Mouse (Mus musculus) lung, postnatal 0 days (tissue): ENCODE results near the gene Adgrl3. TPM values are rescaled to one million over a fixed set of nuclear protein-coding genes. Genes with fewer than 3 reads are reported as not detected.

Experiments
- ATAC-seq: fragments of 200-750 bp; cut with Nextera tagmentation; 2 replicates; pipeline ENCODE4 v1.8.0; 2017; ENCODE audit warnings: moderate library complexity
- DNase-seq: peaks from one replicate; pipeline ENCODE4 v3.0.0-alpha.2; 2016; ENCODE audit warnings: low spot score
- H3K27ac ChIP-seq: fragments of 300-500 bp; sonication (generic); 2 replicates; pipeline ENCODE4 v1.5.1; 2014; ENCODE audit warnings: antibody characterized with exemption, mild to moderate bottlenecking, low read length, mixed read lengths
- H3K27me3 ChIP-seq: fragments of 300-500 bp; sonication (generic); replicated peaks from 2 replicates; pipeline ENCODE4 v1.6.1; 2014; ENCODE audit warnings: low read length, mixed read lengths; ENCODE audit not compliant: insufficient read depth
- H3K36me3 ChIP-seq: fragments of 300-500 bp; sonication (generic); 2 replicates; pipeline ENCODE4 v1.6.1; 2014; ENCODE audit warnings: low read length, mixed read lengths; ENCODE audit not compliant: insufficient read depth
- H3K4me1 ChIP-seq: fragments of 300-500 bp; sonication (generic); 2 replicates; pipeline ENCODE4 v1.6.1; 2014; ENCODE audit warnings: antibody characterized with exemption, low read depth, low read length, mixed read lengths; ENCODE audit not compliant: insufficient read depth
- H3K4me2 ChIP-seq: fragments of 300-500 bp; sonication (generic); replicated peaks from 2 replicates; pipeline ENCODE4 v1.6.1; 2014; ENCODE audit warnings: low read depth, mild to moderate bottlenecking, low read length, moderate library complexity, mixed read lengths
- H3K4me3 ChIP-seq: fragments of 300-500 bp; sonication (generic); 2 replicates; pipeline ENCODE4 v1.5.1; 2014; ENCODE audit warnings: low read depth, low read length
- H3K9ac ChIP-seq: fragments of 300-500 bp; sonication (generic); replicated peaks from 2 replicates; pipeline ENCODE4 v1.6.1; 2014; ENCODE audit warnings: low read depth, mild to moderate bottlenecking
- H3K9me3 ChIP-seq: fragments of 300-500 bp; sonication (generic); 2 replicates; pipeline ENCODE4 v1.6.1; 2016; ENCODE audit warnings: low read length, mixed read lengths
- CTCF ChIP-seq: IDR thresholded peaks from 2 replicates; pipeline ENCODE4 v1.5.1; 2016; ENCODE audit warnings: antibody characterized with exemption, mild to moderate bottlenecking
- EP300 ChIP-seq: IDR thresholded peaks from 2 replicates; pipeline ENCODE4 v1.6.1; 2016; ENCODE audit warnings: antibody characterized with exemption, mild to moderate bottlenecking, control low read depth
- WGBS: fragments of 180-500 bp; shearing (Covaris S2); extraction: QIAGEN DNeasy Blood & Tissue Kit; methylation state at CpG from one replicate; pipeline ENCODE4 v1.1.7; 2014; 5-methylcytosine and 5-hydroxymethylcytosine counted together
- polyA plus RNA-seq: library from polyadenylated mRNA; unstranded; fragments of >200 nt; fragmentation: Nextera tagmentation; extraction: Ambion mirVana; gene quantifications from 2 replicates; pipeline ENCODE4 v1.2.1, GENCODE M21; 2015

Adgrl3 gene
- polyA plus RNA-seq, 1 experiment from 2014 or later, result 13.5 TPM

DNA sequence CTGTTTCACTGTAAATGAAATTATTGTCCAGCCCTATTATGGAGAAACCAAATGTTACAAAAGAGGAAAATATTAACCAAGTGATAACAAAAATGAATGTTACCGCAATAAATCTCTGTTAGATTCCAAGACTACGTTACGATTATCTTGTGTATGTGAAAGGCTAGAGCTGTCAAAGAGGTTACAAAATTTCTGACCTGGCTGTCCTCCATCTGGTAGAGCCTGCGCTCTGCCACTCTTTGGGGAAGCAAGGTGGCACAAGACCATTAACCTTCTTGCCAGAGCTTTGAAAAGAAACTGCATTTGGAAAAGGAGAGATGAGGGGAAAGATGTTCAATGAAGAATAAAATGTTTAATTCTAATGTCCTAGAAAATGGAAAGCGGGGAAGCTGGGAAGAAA, 562.9 kb downstream of the Adgrl3 start:
- Histone ChIP-seq H3K9ac (no peak overlapping the region), H3K9me3 (no peaks in the 10 kb centered on the region), H3K27me3 (no peaks in the 10 kb centered on the region), H3K27ac (no peak overlapping the region), H3K36me3 (no peaks in the 10 kb centered on the region), H3K4me1 (no peaks in the 10 kb centered on the region), H3K4me2 (no peak overlapping the region), H3K4me3 (no peak overlapping the region)
- ATAC-seq (no peak), DNase-seq (peak; percentile 30)
- TF ChIP-seq EP300 (no peak), CTCF (no peak)
- 79% methylated on average over 5 of the region's 5 CpGs for WGBS

DNA sequence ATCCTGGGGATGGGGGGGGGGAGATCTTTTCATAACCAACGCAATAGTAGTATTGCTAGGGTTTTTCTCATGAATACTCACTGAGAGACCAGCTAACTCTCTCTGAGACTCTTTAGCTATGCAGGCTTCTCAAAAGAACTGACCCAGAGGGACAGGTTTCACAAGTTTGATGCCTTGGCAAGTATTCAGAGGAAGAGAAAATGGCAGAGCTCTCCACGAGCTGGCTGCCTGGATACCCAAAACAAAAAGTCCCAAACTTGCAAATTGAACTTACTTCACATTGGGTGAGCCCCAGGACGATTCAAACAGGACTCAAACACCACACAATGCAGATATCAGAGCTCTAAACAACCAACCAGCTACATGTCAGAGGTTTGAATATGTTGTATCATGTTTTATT, 563.5 kb downstream of the Adgrl3 start:
- no peak overlapping the region for H3K9ac ChIP-seq
- ATAC-seq (no peak), DNase-seq (no peak)
- H3K4me1 ChIP-seq, result no peaks in the 10 kb centered on the region
- H3K4me2 ChIP-seq, result no peak overlapping the region
- no peaks in the 10 kb centered on the region for H3K36me3 ChIP-seq
- no peak overlapping the region for H3K27ac ChIP-seq
- no peaks in the 10 kb centered on the region for H3K9me3 ChIP-seq
- WGBS, result 33% methylated on average over 3 of the region's 3 CpGs
- H3K27me3 ChIP-seq, result no peaks in the 10 kb centered on the region
- TF ChIP-seq CTCF, result no peak
- TF ChIP-seq EP300, result no peak
- H3K4me3 ChIP-seq, result no peak overlapping the region

GRCm38 (mm10) chr5:81584945-81585344, 565.0 kb downstream of the Adgrl3 start:
- Histone ChIP-seq H3K36me3 (no peaks in the 10 kb centered on the region), H3K4me3 (no peak overlapping the region), H3K9me3 (no peaks in the 10 kb centered on the region), H3K4me1 (no peaks in the 10 kb centered on the region), H3K27ac (no peak overlapping the region), H3K9ac (no peak overlapping the region), H3K4me2 (no peak overlapping the region), H3K27me3 (no peaks in the 10 kb centered on the region)
- 70% methylated on average over 3 of the region's 3 CpGs for WGBS
- no peak for TF ChIP-seq CTCF
- TF ChIP-seq EP300, result no peak
- DNase-seq, result no peak
- ATAC-seq, result no peak

DNA sequence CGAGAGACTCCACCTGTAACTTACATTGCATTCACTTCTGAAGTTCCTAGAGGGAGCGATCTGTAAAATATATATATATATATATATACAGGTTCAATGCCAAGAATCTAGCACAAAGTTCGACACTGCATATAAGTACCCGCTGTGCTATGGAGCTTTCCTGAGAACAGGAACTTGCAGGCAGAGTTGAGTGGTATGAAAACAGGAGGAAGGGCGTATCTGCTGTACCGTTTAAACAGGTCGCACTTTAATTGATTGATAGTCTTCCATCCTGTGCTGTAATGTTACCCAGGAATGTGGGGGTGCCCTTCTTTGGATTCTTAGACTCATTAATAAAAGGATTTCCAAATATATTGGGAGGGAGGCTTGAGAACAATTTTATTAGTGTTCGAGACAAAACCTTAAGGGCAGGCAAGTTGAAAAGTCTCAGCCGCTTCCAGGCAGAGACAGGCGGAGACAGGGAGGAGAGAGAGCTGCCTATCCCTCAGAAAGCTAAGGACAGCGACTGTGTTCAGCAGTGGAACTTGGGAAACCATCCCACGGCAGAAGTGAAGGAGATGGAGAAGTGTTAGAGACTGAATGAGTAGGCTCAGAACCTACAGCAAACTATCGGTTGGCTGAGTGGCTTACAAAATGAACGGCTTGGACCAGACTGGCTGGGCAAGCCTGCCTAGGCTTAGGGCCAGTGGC, 570.2 kb downstream of the Adgrl3 start:
- ATAC-seq, result no peak
- 47% methylated on average over 14 of the region's 14 CpGs for WGBS

DNA sequence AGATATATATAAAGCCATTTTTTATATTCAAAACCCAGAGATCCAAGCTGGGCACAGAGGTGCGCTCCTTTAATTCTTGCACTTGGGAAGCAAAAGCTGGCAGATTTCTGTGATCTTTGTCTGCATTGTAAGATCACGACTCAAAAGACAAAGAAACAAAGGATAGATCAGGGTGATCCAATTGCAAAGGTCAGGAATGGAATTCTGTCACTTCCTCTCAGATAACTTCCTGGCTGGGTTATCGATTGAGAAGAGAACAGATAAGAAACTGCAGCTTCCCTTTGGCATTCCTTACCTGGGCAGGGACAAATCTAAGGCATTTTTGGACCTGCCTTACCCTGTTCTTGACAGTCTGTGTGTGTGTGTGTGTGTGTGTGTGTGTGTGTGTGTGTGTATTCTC, 571.5 kb downstream of the Adgrl3 start:
- TF ChIP-seq CTCF, result no peak
- TF ChIP-seq EP300, result no peak
- 42% methylated on average over 3 of the region's 3 CpGs for WGBS
- DNase-seq (no peak), ATAC-seq (no peak)
- Histone ChIP-seq H3K4me3 (no peak overlapping the region), H3K9ac (no peak overlapping the region), H3K9me3 (no peaks in the 10 kb centered on the region), H3K36me3 (no peaks in the 10 kb centered on the region), H3K4me2 (no peak overlapping the region), H3K27me3 (no peaks in the 10 kb centered on the region), H3K27ac (no peak overlapping the region), H3K4me1 (no peaks in the 10 kb centered on the region)

More for the DNA sequence above, 570.2 kb downstream of the Adgrl3 start:
- Histone ChIP-seq H3K27ac (no peak overlapping the region), H3K36me3 (no peaks in the 10 kb centered on the region), H3K9me3 (no peaks in the 10 kb centered on the region), H3K4me2 (peak overlapping the region; percentile 22; the same call in 1 of the 2 replicates), H3K27me3 (no peaks in the 10 kb centered on the region), H3K4me1 (no peaks in the 10 kb centered on the region), H3K4me3 (no peak overlapping the region), H3K9ac (no peak overlapping the region)
- DNase-seq, result peak; percentile 23
- no peak for TF ChIP-seq EP300
- no peak for TF ChIP-seq CTCF

DNA sequence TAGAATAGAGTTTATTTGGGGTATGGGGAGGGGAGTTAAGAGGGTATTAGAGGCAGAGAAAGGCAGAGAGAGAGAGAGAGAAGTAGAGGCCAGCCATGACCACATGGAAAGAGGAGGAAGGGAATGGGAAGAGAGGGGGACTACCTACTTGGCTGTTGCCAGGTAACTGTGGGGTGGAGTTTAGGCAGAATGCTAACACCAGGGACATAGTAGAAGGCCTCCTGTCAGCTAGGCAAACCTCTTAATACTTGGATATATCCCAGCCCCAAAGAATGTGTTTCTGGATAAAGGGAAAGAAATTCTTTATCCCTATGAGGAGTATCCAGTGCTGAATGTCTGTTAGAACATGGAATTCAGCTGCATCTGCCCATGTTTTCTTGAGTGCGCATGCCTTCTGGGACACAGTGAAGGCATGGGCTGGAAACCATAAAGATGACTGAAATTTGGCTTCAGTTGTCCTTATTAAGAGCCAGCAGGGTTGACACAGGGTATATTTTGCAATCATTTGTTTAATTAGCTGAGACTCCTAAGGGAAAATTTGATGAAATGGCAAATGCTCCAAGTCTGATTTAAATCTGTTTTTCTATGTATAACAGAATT, 573.6 kb downstream of the Adgrl3 start:
- no peaks in the 10 kb centered on the region for H3K27me3 ChIP-seq
- H3K4me3 ChIP-seq, result no peak overlapping the region
- 72% methylated on average over 1 of the region's 1 CpGs for WGBS
- H3K4me1 ChIP-seq, result no peaks in the 10 kb centered on the region
- H3K4me2 ChIP-seq, result no peak overlapping the region
- H3K36me3 ChIP-seq, result no peaks in the 10 kb centered on the region
- H3K27ac ChIP-seq, result no peak overlapping the region
- H3K9ac ChIP-seq, result no peak overlapping the region
- no peaks in the 10 kb centered on the region for H3K9me3 ChIP-seq
- peak; percentile 69; the same call in 1 of the 2 replicates for ATAC-seq
- peak; percentile 66 for DNase-seq
- no peak for TF ChIP-seq CTCF
- 0 out of 2 replicates have a peak, but pooled peaks have one; percentile 31 for TF ChIP-seq EP300
